Mouse (Mus musculus) embryonic stem cell, embryonic (primary cell): ENCODE measurements around the gene Capg.

ENCODE experiments used
- CTCF ChIA-PET, 4 experiments: fragments of 300-600 bp in 2 of 4; fragments of 350-600 bp in 2 of 4; sonication (Branson Sonifier 250); formaldehyde crosslinking; loops; one replicate each; lab custom pipeline; 2022; ENCODE audit warnings: inconsistent platforms in 2 of 4; lab: Charles Lee
- POLR2A ChIA-PET, 4 experiments: fragments of 300-600 bp in 2 of 4; fragments of 350-600 bp in 2 of 4; sonication (Branson Sonifier 250); formaldehyde crosslinking; loops; one replicate each; lab custom pipeline; 2022; ENCODE audit warnings: antibody characterized with exemption in 4 of 4, inconsistent platforms in 1 of 4; lab: Charles Lee

Capg gene

GRCm38 (mm10) chr6:72547862-72548261 is 3.7 kb downstream of the Capg start:
- ChIA-PET POLR2A (interaction anchor here in 3 of 4 experiments (0.5 to 5.5 kb wide), 9 partner anchors 9 to 708 kb away, joined by 3 to 32 read pairs (median 4); partner anchors contain the start of gene Mat2a (in 2 of the 3)), CTCF (interaction anchor here in 3 of 4 experiments (0.6 to 3.1 kb wide), 5 partner anchors 13 to 147 kb away, joined by 3 to 12 read pairs (median 3); no protein-coding TSS in a partner anchor)

GRCm38 (mm10) chr6:72549041-72549580 is 4.9 kb downstream of the Capg start:
- CTCF ChIA-PET: interaction anchor here in 3 of 4 experiments (0.5 to 3.1 kb wide), 13 partner anchors 9 to 302 kb away, joined by 3 to 12 read pairs (median 3); no protein-coding TSS in a partner anchor
- POLR2A ChIA-PET: interaction anchor here (0.5 to 5.5 kb wide), 25 partner anchors 9 to 135 kb away, joined by 3 to 32 read pairs (median 4); partner anchors contain the start of genes Mat2a (in 3 of the 4), Elmod3 (in 1 of the 4), Ggcx (in 1 of the 4) and Retsat (in 1 of the 4)

- ChIA-PET POLR2A (interaction anchor here in 3 of 4 experiments (0.7 to 5.5 kb wide), 14 partner anchors 10 to 136 kb away, joined by 3 to 32 read pairs (median 6); partner anchors contain the start of genes Mat2a (in 2 of the 3) and Ggcx (in 1 of the 3)), CTCF (interaction anchor here in 3 of 4 experiments (1.0 to 3.1 kb wide), 4 partner anchors 9 to 16 kb away, joined by 4 to 12 read pairs (median 6); no protein-coding TSS in a partner anchor)
These were observed 5.8 kb downstream of the Capg start for GRCm38 (mm10) chr6:72550025-72550424.

GRCm38 (mm10) chr6:72550503-72551100 is 6.4 kb downstream of the Capg start:
- POLR2A ChIA-PET: interaction anchor here in 2 of 4 experiments (0.6 to 5.5 kb wide), 13 partner anchors 10 to 818 kb away, joined by 3 to 32 read pairs (median 5); partner anchors contain the start of genes Mat2a (in 2 of the 2) and Tcf7l1 (in 1 of the 2)
- CTCF ChIA-PET: interaction anchor here in 2 of 4 experiments (0.6 to 3.1 kb wide), 4 partner anchors 16 to 352 kb away, joined by 3 to 12 read pairs (median 6); no protein-coding TSS in a partner anchor

GRCm38 (mm10) chr6:72552171-72553078 is 8.2 kb downstream of the Capg start:
- ChIA-PET CTCF (interaction anchor here in 3 of 4 experiments (0.6 to 1.3 kb wide), 5 partner anchors 11 to 441 kb away, joined by 3 to 8 read pairs (median 4); no protein-coding TSS in a partner anchor), POLR2A (interaction anchor here (0.5 to 5.5 kb wide), 15 partner anchors 8 to 249 kb away, joined by 3 to 32 read pairs (median 6); partner anchors contain the start of genes Mat2a (in 2 of the 4) and Vamp5 (in 1 of the 4))

GRCm38 (mm10) chr6:72553079-72553412 is 8.9 kb downstream of the Capg start:
- ChIA-PET CTCF (interaction anchor here in 3 of 4 experiments (0.5 to 1.3 kb wide), 7 partner anchors 12 to 225 kb away, joined by 3 to 5 read pairs (median 3); no protein-coding TSS in a partner anchor), POLR2A (interaction anchor here (0.6 to 1.9 kb wide), 10 partner anchors 8 to 248 kb away, joined by 3 to 13 read pairs (median 4); partner anchors contain the start of gene Mat2a (in 2 of the 4))

GRCm38 (mm10) chr6:72560801-72561200 is 16.6 kb downstream of the Capg start:
- POLR2A ChIA-PET: interaction anchor here (0.7 to 3.0 kb wide), 16 partner anchors 8 to 266 kb away, joined by 3 to 16 read pairs (median 4); partner anchors contain the start of genes Mat2a (in 2 of the 4), Capg (in 1 of the 4) and Ggcx (in 1 of the 4)

DNA sequence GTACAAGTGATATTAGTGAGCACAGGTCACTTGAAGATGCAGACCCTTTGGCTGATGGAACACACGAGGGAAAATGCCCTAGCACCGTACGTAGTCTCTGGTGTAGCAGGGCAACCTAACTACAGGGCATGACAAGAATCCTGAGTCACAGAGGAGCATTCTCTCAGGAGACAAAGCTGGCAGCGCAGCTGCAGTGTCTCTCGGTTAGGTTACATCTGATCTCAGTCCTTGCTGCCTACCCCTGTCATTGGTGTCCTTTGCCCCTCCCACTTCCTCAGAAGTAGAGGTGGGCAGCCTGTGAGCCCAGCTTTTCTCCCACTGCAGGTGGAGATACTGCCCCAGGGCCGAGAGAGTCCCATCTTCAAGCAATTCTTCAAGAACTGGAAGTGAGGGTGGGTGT is 18.3 kb downstream of the Capg start:
- CTCF ChIA-PET: interaction anchor here in 1 of 4 experiments (0.8 to 2.4 kb wide), 3 partner anchors 27 to 253 kb away, joined by 3 to 7 read pairs (median 3); no protein-coding TSS in a partner anchor
- POLR2A ChIA-PET: interaction anchor here in 3 of 4 experiments (0.6 to 2.1 kb wide), 9 partner anchors 13 to 263 kb away, joined by 3 to 11 read pairs (median 4); partner anchors contain the start of genes Elmod3 (in 1 of the 3), Ggcx (in 1 of the 3), Mat2a (in 1 of the 3) and Retsat (in 1 of the 3)

More at GRCm38 (mm10) chr6:72560801-72561200, 16.6 kb downstream of the Capg start:
- CTCF ChIA-PET: interaction anchor here (0.6 to 3.0 kb wide), 7 partner anchors 25 to 1748 kb away, joined by 3 to 14 read pairs (median 5); no protein-coding TSS in a partner anchor

- POLR2A ChIA-PET: interaction anchor here in 3 of 4 experiments (0.6 to 2.1 kb wide), 8 partner anchors 13 to 167 kb away, joined by 3 to 11 read pairs (median 4); partner anchors contain the start of genes Elmod3 (in 1 of the 3), Ggcx (in 1 of the 3), Mat2a (in 1 of the 3) and Retsat (in 1 of the 3)
These were observed 18.7 kb downstream of the Capg start for GRCm38 (mm10) chr6:72562894-72563293.

GRCm38 (mm10) chr6:72565506-72565905 is 21.3 kb downstream of the Capg start:
- ChIA-PET POLR2A (interaction anchor here in 3 of 4 experiments (0.6 to 1.9 kb wide), 8 partner anchors 30 to 424 kb away, joined by 3 to 9 read pairs (median 5); partner anchors contain the start of gene Mat2a (in 1 of the 3)), CTCF (interaction anchor here in 3 of 4 experiments (0.6 to 1.7 kb wide), 12 partner anchors 12 to 160 kb away, joined by 3 to 15 read pairs (median 3); no protein-coding TSS in a partner anchor)

More at GRCm38 (mm10) chr6:72562894-72563293, 18.7 kb downstream of the Capg start:
- CTCF ChIA-PET: interaction anchor here in 2 of 4 experiments (0.6 to 2.4 kb wide), 7 partner anchors 28 to 253 kb away, joined by 3 to 15 read pairs (median 4); no protein-coding TSS in a partner anchor

DNA sequence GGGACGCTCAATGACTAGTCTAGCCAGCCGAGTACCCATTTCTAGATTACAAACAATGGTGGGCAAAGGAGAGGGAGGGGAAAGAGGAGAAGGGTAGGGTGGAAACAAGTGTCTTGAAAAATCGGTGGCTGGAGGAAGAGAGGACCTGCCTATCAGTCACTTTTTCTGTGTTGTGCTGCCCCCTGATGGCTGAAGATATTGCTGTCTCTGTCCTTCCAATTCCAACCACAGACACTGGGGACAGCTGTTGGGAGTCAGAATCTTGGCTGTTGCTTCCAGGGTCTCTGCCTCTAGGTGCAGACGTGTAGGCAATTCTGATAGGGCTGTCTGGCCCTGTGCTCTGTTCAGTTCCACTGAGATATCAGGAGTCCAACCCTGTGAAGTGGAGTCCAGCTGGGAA is 21.9 kb downstream of the Capg start:
- ChIA-PET POLR2A (interaction anchor here in 3 of 4 experiments (0.8 to 1.9 kb wide), 7 partner anchors 31 to 141 kb away, joined by 3 to 9 read pairs (median 5); partner anchors contain the start of gene Mat2a (in 1 of the 3)), CTCF (interaction anchor here (0.6 to 1.7 kb wide), 22 partner anchors 8 to 263 kb away, joined by 3 to 15 read pairs (median 3); no protein-coding TSS in a partner anchor)

- ChIA-PET POLR2A (interaction anchor here in 2 of 4 experiments (0.8 to 1.5 kb wide), 6 partner anchors 10 to 138 kb away, joined by 3 to 5 read pairs (median 3); partner anchors contain the start of gene Mat2a (in 1 of the 2)), CTCF (interaction anchor here in 3 of 4 experiments (0.6 to 1.1 kb wide), 10 partner anchors 18 to 261 kb away, joined by 3 to 5 read pairs (median 3); no protein-coding TSS in a partner anchor)
These were observed 23.3 kb downstream of the Capg start for GRCm38 (mm10) chr6:72567508-72567907.

GRCm38 (mm10) chr6:72568736-72569135 is 24.5 kb downstream of the Capg start:
- ChIA-PET CTCF (interaction anchor here in 1 of 4 experiments (0.6 kb wide), 1 partner anchor 10 kb away, joined by 11 read pairs; no protein-coding TSS in a partner anchor), POLR2A (interaction anchor here in 2 of 4 experiments (0.6 to 1.5 kb wide), 3 partner anchors 9 to 1160 kb away, joined by 3 read pairs; no protein-coding TSS in a partner anchor)

- CTCF ChIA-PET: interaction anchor here in 1 of 4 experiments (0.5 to 1.5 kb wide), 2 partner anchors 30 to 35 kb away, joined by 3 to 4 read pairs; no protein-coding TSS in a partner anchor
These were observed 26.6 kb downstream of the Capg start for GRCm38 (mm10) chr6:72570644-72571397.

GRCm38 (mm10) chr6:72571826-72572225 is 27.6 kb downstream of the Capg start:
- ChIA-PET POLR2A (interaction anchor here in 1 of 4 experiments (1.4 to 1.5 kb wide), 2 partner anchors 33 to 132 kb away, joined by 3 read pairs; partner anchors contain the start of gene Mat2a), CTCF (interaction anchor here in 1 of 4 experiments (0.7 kb wide), 1 partner anchor 903 kb away, joined by 3 read pairs; no protein-coding TSS in a partner anchor)

More at GRCm38 (mm10) chr6:72570644-72571397, 26.6 kb downstream of the Capg start:
- POLR2A ChIA-PET: interaction anchor here in 1 of 4 experiments (0.5 kb wide), 1 partner anchor 174 kb away, joined by 3 read pairs; no protein-coding TSS in a partner anchor
